Mouse (Mus musculus) MEL (cell line): ENCODE data around the gene Rpl19. TPM values are rescaled to one million over a fixed set of nuclear protein-coding genes. Genes with fewer than 3 reads are reported as not detected.

Source experiments
- DNase-seq: peaks from one replicate; pipeline ENCODE4 v3.0.0; 2011; ENCODE audit warnings: low read depth, low spot score
- H3K27ac ChIP-seq: 2 replicates; pipeline ENCODE4 v1.5.1; 2012; ENCODE audit warnings: low read depth, mild to moderate bottlenecking, control low read depth, low read length, moderate library complexity; ENCODE audit not compliant: control insufficient read depth
- H3K27me3 ChIP-seq, 2 experiments: fragments of 150-350 bp in 1 of 2; sonication (generic) in 1 of 2; 2 replicates each; pipeline ENCODE4 v1.6.1; 2012; ENCODE audit warnings: low read length in 2 of 2, mild to moderate bottlenecking in 2 of 2, improper control_type of control experiment in 1 of 2, moderate library complexity in 1 of 2; ENCODE audit not compliant: insufficient read depth in 2 of 2, control insufficient read depth in 1 of 2
- H3K36me3 ChIP-seq, 2 experiments: 2 replicates each; pipeline ENCODE4 v1.6.1; 2012 to 2014; ENCODE audit warnings: low read length in 2 of 2, improper control_type of control experiment in 1 of 2, inconsistent platforms in 1 of 2, mild to moderate bottlenecking in 1 of 2; ENCODE audit not compliant: insufficient read depth in 2 of 2, control insufficient read depth in 1 of 2
- H3K4me1 ChIP-seq, 2 experiments: fragments of 150-350 bp in 1 of 2; sonication (generic) in 1 of 2; 2 replicates each; pipeline ENCODE4 v1.6.1; 2012; ENCODE audit warnings: low read length in 2 of 2, improper control_type of control experiment in 1 of 2, mild to moderate bottlenecking in 1 of 2; ENCODE audit not compliant: insufficient read depth in 2 of 2, control insufficient read depth in 1 of 2
- H3K4me3 ChIP-seq, 2 experiments: fragments of 150-350 bp in 1 of 2; sonication (generic) in 1 of 2; 2 replicates each; pipeline ENCODE4 v1.5.1; 2012; ENCODE audit warnings: low read depth in 2 of 2, low read length in 2 of 2, mild to moderate bottlenecking in 2 of 2, moderate library complexity in 2 of 2, control low read depth in 1 of 2, improper control_type of control experiment in 1 of 2; ENCODE audit not compliant: control insufficient read depth in 1 of 2, insufficient read depth in 1 of 2
- H3K79me2 ChIP-seq: 2 replicates; pipeline ENCODE4 v1.6.1; 2012; ENCODE audit warnings: mild to moderate bottlenecking, low read length, moderate library complexity; ENCODE audit not compliant: control insufficient read depth, poor library complexity, insufficient read depth
- H3K9ac ChIP-seq: 2 replicates; pipeline ENCODE4 v1.6.1; 2012; ENCODE audit warnings: low read depth, mild to moderate bottlenecking, control low read depth, low read length, moderate library complexity; ENCODE audit not compliant: control insufficient read depth, poor library complexity, severe bottlenecking
- H3K9me3 ChIP-seq: fragments of 150-350 bp; sonication (generic); replicated peaks from 2 replicates; pipeline ENCODE4 v1.6.1; 2012; ENCODE audit warnings: mild to moderate bottlenecking, low read length, improper control_type of control experiment, moderate library complexity; ENCODE audit not compliant: insufficient read depth
- BHLHE40 ChIP-seq: IDR thresholded peaks from 2 replicates; pipeline ENCODE4 v1.6.1; 2012; ENCODE audit warnings: low read depth, mild to moderate bottlenecking, inconsistent platforms, low read length, improper control_type of control experiment, borderline replicate concordance
- CHD2 ChIP-seq: IDR thresholded peaks from 2 replicates; pipeline ENCODE4 v1.6.1; 2011; ENCODE audit warnings: low read length, improper control_type of control experiment
- CTCF ChIP-seq, 3 experiments: IDR thresholded peaks in 2 of 3; conservative IDR thresholded peaks in 1 of 3; 2 replicates each; pipeline ENCODE4 v1.5.1; 2011 to 2012; ENCODE audit warnings: low read length in 3 of 3, low read depth in 2 of 3, mild to moderate bottlenecking in 2 of 3, improper control_type of control experiment in 1 of 3, inconsistent platforms in 1 of 3, mixed read lengths in 1 of 3, moderate library complexity in 1 of 3; ENCODE audit not compliant: control insufficient read depth in 1 of 3, insufficient read depth in 1 of 3, poor library complexity in 1 of 3, severe bottlenecking in 1 of 3
- E2F4 ChIP-seq: IDR thresholded peaks from 2 replicates; pipeline ENCODE4 v1.6.1; 2011; ENCODE audit warnings: low read depth, low read length, improper control_type of control experiment, borderline replicate concordance
- GABPA ChIP-seq: IDR thresholded peaks from 2 replicates; pipeline ENCODE4 v1.6.1; 2012; ENCODE audit warnings: low read depth, mild to moderate bottlenecking, inconsistent platforms, low read length, improper control_type of control experiment, moderate library complexity
- GATA1 ChIP-seq: IDR thresholded peaks from 2 replicates; pipeline ENCODE4 v1.6.1; 2011; ENCODE audit warnings: low read depth, low read length, improper control_type of control experiment
- HCFC1 ChIP-seq: IDR thresholded peaks from 2 replicates; pipeline ENCODE4 v1.6.1; 2012; ENCODE audit warnings: low read depth, mild to moderate bottlenecking, inconsistent platforms, low read length, improper control_type of control experiment, moderate library complexity
- JUND ChIP-seq: IDR thresholded peaks from 2 replicates; pipeline ENCODE4 v1.6.1; 2011; ENCODE audit warnings: low read depth, mild to moderate bottlenecking, improper control_type of control experiment, low read length
- KAT2A ChIP-seq: conservative IDR thresholded peaks from 2 replicates; pipeline ENCODE4 v1.6.1; 2012; ENCODE audit warnings: low read depth, low read length, improper control_type of control experiment, inconsistent platforms
- MAX ChIP-seq: IDR thresholded peaks from 2 replicates; pipeline ENCODE4 v1.6.1; 2011; ENCODE audit warnings: low read length, improper control_type of control experiment
- MAZ ChIP-seq: IDR thresholded peaks from 2 replicates; pipeline ENCODE4 v1.6.1; 2012; ENCODE audit warnings: low read depth, mild to moderate bottlenecking, inconsistent platforms, low read length, improper control_type of control experiment
- MXI1 ChIP-seq: IDR thresholded peaks from 2 replicates; pipeline ENCODE4 v1.6.1; 2011; ENCODE audit warnings: mild to moderate bottlenecking, low read depth, low read length, improper control_type of control experiment
- MYB ChIP-seq: IDR thresholded peaks from 2 replicates; pipeline ENCODE4 v1.6.1; 2011; ENCODE audit warnings: mild to moderate bottlenecking, low read depth, low read length, improper control_type of control experiment
- NELFE ChIP-seq: IDR thresholded peaks from 2 replicates; pipeline ENCODE4 v1.6.1; 2011; ENCODE audit warnings: low read depth, low read length, improper control_type of control experiment
- NRF1 ChIP-seq: IDR thresholded peaks from 2 replicates; pipeline ENCODE4 v1.6.1; 2014; ENCODE audit warnings: low read depth, mild to moderate bottlenecking, inconsistent platforms, low read length, improper control_type of control experiment, moderate library complexity; ENCODE audit not compliant: poor library complexity, insufficient read depth, severe bottlenecking
- POLR2A ChIP-seq, 2 experiments: IDR thresholded peaks; 2 replicates each; pipeline ENCODE4 v1.6.1; 2011 to 2012; ENCODE audit warnings: low read length in 2 of 2, mild to moderate bottlenecking in 2 of 2, control low read depth in 1 of 2, improper control_type of control experiment in 1 of 2, low read depth in 1 of 2, moderate library complexity in 1 of 2; ENCODE audit not compliant: control insufficient read depth in 1 of 2, insufficient read depth in 1 of 2, poor library complexity in 1 of 2
- POLR2AphosphoS5 ChIP-seq: IDR thresholded peaks from 2 replicates; pipeline ENCODE4 v1.6.1; 2012; ENCODE audit warnings: low read depth, borderline replicate concordance, mild to moderate bottlenecking, inconsistent platforms, low read length, moderate library complexity, mixed read lengths
- RAD21 ChIP-seq: IDR thresholded peaks from 2 replicates; pipeline ENCODE4 v1.6.1; 2011; ENCODE audit warnings: mild to moderate bottlenecking, low read depth, low read length, improper control_type of control experiment
- RCOR1 ChIP-seq: IDR thresholded peaks from 2 replicates; pipeline ENCODE4 v1.6.1; 2012; ENCODE audit warnings: low read depth, mild to moderate bottlenecking, inconsistent platforms, low read length, improper control_type of control experiment
- SIN3A ChIP-seq: IDR thresholded peaks from 2 replicates; pipeline ENCODE4 v1.6.1; 2012; ENCODE audit warnings: low read length, improper control_type of control experiment, inconsistent platforms
- SMC3 ChIP-seq: IDR thresholded peaks from 2 replicates; pipeline ENCODE4 v1.6.1; 2011; ENCODE audit warnings: low read depth, low read length, improper control_type of control experiment
- TBP ChIP-seq: IDR thresholded peaks from 2 replicates; pipeline ENCODE4 v1.8.0; 2011; ENCODE audit warnings: low read depth, low read length, improper control_type of control experiment
- TCF12 ChIP-seq: IDR thresholded peaks from 2 replicates; pipeline ENCODE4 v1.6.1; 2014; ENCODE audit warnings: low read depth, mild to moderate bottlenecking, inconsistent platforms, low read length, improper control_type of control experiment, moderate library complexity
- UBTF ChIP-seq: IDR thresholded peaks from 2 replicates; pipeline ENCODE4 v1.6.1; 2012; ENCODE audit warnings: low read depth, mild to moderate bottlenecking, inconsistent platforms, low read length, improper control_type of control experiment, moderate library complexity, borderline replicate concordance; ENCODE audit not compliant: insufficient read depth
- ZC3H11A ChIP-seq: IDR thresholded peaks from 2 replicates; pipeline ENCODE4 v1.6.1; 2012; ENCODE audit warnings: low read depth, mild to moderate bottlenecking, inconsistent platforms, low read length, improper control_type of control experiment
- ZKSCAN1 ChIP-seq: IDR thresholded peaks from 2 replicates; pipeline ENCODE4 v1.6.1; 2012; ENCODE audit warnings: low read depth, mild to moderate bottlenecking, inconsistent platforms, low read length, improper control_type of control experiment, moderate library complexity
- ZMIZ1 ChIP-seq: IDR thresholded peaks from 2 replicates; pipeline ENCODE4 v1.6.1; 2012; ENCODE audit warnings: low read depth, mild to moderate bottlenecking, inconsistent platforms, low read length, improper control_type of control experiment, moderate library complexity
- polyA plus RNA-seq, 2 experiments: library from polyadenylated mRNA; stranded (reverse) in 1 of 2; unstranded in 1 of 2; fragments of >175 nt in 1 of 2; fragments of >200 nt in 1 of 2; gene quantifications; 2 replicates each; pipeline versions ENCODE4 v1.2.1 to v1.2.4; 2012; ENCODE audit warnings: low replicate concordance in 2 of 2, low read depth in 1 of 2; ENCODE audit not compliant: insufficient read length in 2 of 2, insufficient read depth in 1 of 2, missing spikeins in 1 of 2
- total RNA-seq: library from RNA; depleted of rRNA; stranded (reverse); fragments of 300-350 nt; gene quantifications from 2 replicates; pipeline ENCODE4 v1.2.3, GENCODE M21; 2012

The Rpl19 gene
- total and polyA plus RNA-seq, 3 experiments = 210 to 4,715 (median 2,650) TPM

- DNase-seq = no peak
- TF ChIP-seq GATA1 (no peak), RAD21 (no peak), NRF1 (0 out of 2 replicates have a peak, but pooled peaks have one; percentile 4), HCFC1 (no peak), MAZ (0 out of 2 replicates have a peak, but pooled peaks have one; percentile 15), POLR2AphosphoS5 (no peak)
These were observed 39.6 kb upstream of the Rpl19 start for GRCm38 (mm10) chr11:97986738-97987465.

GRCm38 (mm10) chr11:97987551-97988526 is 38.7 kb upstream of the Rpl19 start:
- Histone ChIP-seq H3K27me3 (0 out of 4 replicates have a peak, but pooled peaks cover 0 to 1% of the 10 kb centered on the region in 2 experiments), H3K9me3 (no peaks in the 10 kb centered on the region), H3K36me3 (peaks cover 0 to 4% of the 10 kb centered on the region in 2 experiments; a peak in 1 of 4 replicates), H3K27ac (peak overlapping the region; percentile 76), H3K79me2 (peaks cover 3% of the 10 kb centered on the region; the same call in 1 of the 2 replicates), H3K4me1 (peaks cover 0 to 15% of the 10 kb centered on the region in 2 experiments; a peak in 2 of 4 replicates), H3K4me3 (peak overlapping the region; percentile 77 to 91), H3K9ac (peak overlapping the region; percentile 85)
- peak; percentile 99 for DNase-seq
- TF ChIP-seq CTCF (IDR thresholded peaks at IDR 0.05 in 2 of 3, conservative IDR thresholded peaks at IDR 0.05 in 1 of 3; ENCODE audit: control insufficient read depth in 1 of 3, insufficient read depth in 1 of 3, low read depth in 2 of 3, low read length in 3 of 3, poor library complexity in 1 of 3, severe bottlenecking in 1 of 3) = peak; percentile 74 to 99 (median 97); a peak in 5 of 6 replicates
- peak; percentile 85 for TF ChIP-seq TCF12
- no peak for TF ChIP-seq MYB
- TF ChIP-seq MAZ = peak; percentile 55; the same call in 1 of the 2 replicates
- peak; percentile 67 for TF ChIP-seq KAT2A
- 0 out of 2 replicates have a peak, but pooled peaks have one; percentile 34 for TF ChIP-seq UBTF
- no peak for TF ChIP-seq ZMIZ1
- peak in 1 of 2 experiments; percentile 73; a peak in 3 of 4 replicates for TF ChIP-seq POLR2A (IDR thresholded peaks at IDR 0.05; ENCODE audit: control insufficient read depth in 1 of 2, insufficient read depth in 1 of 2, low read depth in 1 of 2, low read length in 2 of 2, poor library complexity in 1 of 2)
- TF ChIP-seq RCOR1 = peak; percentile 92
- TF ChIP-seq ZKSCAN1 = no peak
- TF ChIP-seq NELFE = peak; percentile 60
- TF ChIP-seq SMC3 = peak; percentile 99
- no peak; the same call in none of the 2 replicates for TF ChIP-seq MAX
- no peak for TF ChIP-seq E2F4
- TF ChIP-seq HCFC1 = peak; percentile 65
- peak; percentile 71 for TF ChIP-seq MXI1
- TF ChIP-seq JUND = no peak
- peak; percentile 100 for TF ChIP-seq RAD21
- TF ChIP-seq GABPA = no peak
- TF ChIP-seq BHLHE40 = no peak
- peak; percentile 85 for TF ChIP-seq SIN3A
- peak; percentile 100 for TF ChIP-seq TBP
- peak; percentile 98 for TF ChIP-seq ZC3H11A
- TF ChIP-seq CHD2 = no peak

More at GRCm38 (mm10) chr11:97986738-97987465, 39.6 kb upstream of the Rpl19 start:
- Histone ChIP-seq H3K36me3 (peaks cover 0 to 4% of the 10 kb centered on the region in 2 experiments; a peak in 1 of 4 replicates), H3K27me3 (0 out of 4 replicates have a peak, but pooled peaks cover 0 to 1% of the 10 kb centered on the region in 2 experiments), H3K27ac (no peak overlapping the region), H3K4me3 (peak overlapping the region; percentile 65 to 77), H3K79me2 (peaks cover 3% of the 10 kb centered on the region; the same call in 1 of the 2 replicates), H3K9me3 (no peaks in the 10 kb centered on the region), H3K4me1 (peaks cover 0 to 15% of the 10 kb centered on the region in 2 experiments; a peak in 2 of 4 replicates), H3K9ac (peak overlapping the region; percentile 77)
